Mouse (Mus musculus): ENCODE measurements at regions not wholly inside any gene's neighbourhood (a gene's known extent, or its start where the extent isn't known, plus 50 kb on each side); places are given as distances from the start of the nearest gene placed in this dataset.

- no peak for DNase-seq (ENCODE audit: low spot score in 2 of 2)
These were observed 266.1 kb upstream of the Ptger4 start for GRCm38 (mm10) chr15:5510056-5510455.

GRCm38 (mm10) chr15:5511046-5511445 lies 267.1 kb upstream of the Ptger4 start:
- DNase-seq (ENCODE audit: low spot score in 2 of 2), result no peak

GRCm38 (mm10) chr15:5512546-5512945 lies 268.6 kb upstream of the Ptger4 start:
- no peak for DNase-seq (ENCODE audit: low spot score in 2 of 2)

GRCm38 (mm10) chr15:5513146-5513545 lies 269.2 kb upstream of the Ptger4 start:
- DNase-seq (ENCODE audit: low spot score in 2 of 2), result no peak

- no peak for DNase-seq (ENCODE audit: low spot score in 2 of 2)
These were observed 270.2 kb upstream of the Ptger4 start for GRCm38 (mm10) chr15:5514217-5514616.

- no peak for DNase-seq (ENCODE audit: low spot score in 2 of 2)
These were observed 273.4 kb upstream of the Ptger4 start for GRCm38 (mm10) chr15:5517244-5517966.

GRCm38 (mm10) chr15:5519552-5519951 lies 275.6 kb upstream of the Ptger4 start:
- DNase-seq (ENCODE audit: low spot score in 2 of 2), result no peak

GRCm38 (mm10) chr15:5519997-5520396 lies 276.0 kb upstream of the Ptger4 start:
- no peak for DNase-seq (ENCODE audit: low spot score in 2 of 2)

- no peak for DNase-seq (ENCODE audit: low spot score in 2 of 2)
These were observed 284.6 kb upstream of the Ptger4 start for GRCm38 (mm10) chr15:5528619-5529018.

GRCm38 (mm10) chr15:5533656-5534055 lies 289.7 kb upstream of the Ptger4 start:
- DNase-seq (ENCODE audit: low spot score in 2 of 2), result no peak

- DNase-seq (ENCODE audit: low spot score in 2 of 2), result no peak
These were observed 293.4 kb upstream of the Ptger4 start for GRCm38 (mm10) chr15:5537432-5537831.

- DNase-seq (ENCODE audit: low spot score in 2 of 2), result no peak
These were observed 295.4 kb upstream of the Ptger4 start for GRCm38 (mm10) chr15:5539301-5539928.

- no peak for DNase-seq (ENCODE audit: low spot score in 2 of 2)
These were observed 310.5 kb upstream of the Ptger4 start for GRCm38 (mm10) chr15:5554526-5554925.

GRCm38 (mm10) chr15:5554926-5555325 lies 310.9 kb upstream of the Ptger4 start:
- no peak for DNase-seq (ENCODE audit: low spot score in 2 of 2)

- no peak for DNase-seq (ENCODE audit: low spot score in 2 of 2)
These were observed 311.5 kb upstream of the Ptger4 start for GRCm38 (mm10) chr15:5555381-5556066.

GRCm38 (mm10) chr15:5561783-5562182 lies 317.8 kb upstream of the Ptger4 start:
- no peak for DNase-seq (ENCODE audit: low spot score in 2 of 2)

GRCm38 (mm10) chr15:5574366-5574765 lies 330.4 kb upstream of the Ptger4 start:
- DNase-seq (ENCODE audit: low spot score in 2 of 2), result no peak

- DNase-seq (ENCODE audit: low spot score in 2 of 2), result no peak
These were observed 335.6 kb upstream of the Ptger4 start for GRCm38 (mm10) chr15:5579559-5579958.

GRCm38 (mm10) chr15:5580416-5580815 lies 336.4 kb upstream of the Ptger4 start:
- DNase-seq (ENCODE audit: low spot score in 2 of 2), result no peak

- DNase-seq (ENCODE audit: low spot score in 2 of 2), result no peak
These were observed 340.4 kb upstream of the Ptger4 start for GRCm38 (mm10) chr15:5584381-5584780.

GRCm38 (mm10) chr15:5604732-5605266 lies 360.8 kb upstream of the Ptger4 start:
- DNase-seq (ENCODE audit: low spot score in 2 of 2), result no peak

- DNase-seq (ENCODE audit: low spot score in 2 of 2), result no peak
These were observed 363.5 kb upstream of the Ptger4 start for GRCm38 (mm10) chr15:5607533-5607932.

GRCm38 (mm10) chr15:5623021-5623420 lies 379.0 kb upstream of the Ptger4 start:
- DNase-seq (ENCODE audit: low spot score in 2 of 2), result no peak
